Mouse (Mus musculus): ENCODE measurements at regions not wholly inside any gene's neighbourhood (a gene's known extent, or its start where the extent isn't known, plus 50 kb on each side); places are given as distances from the start of the nearest gene placed in this dataset.

- no peaks in the 10 kb centered on the region for H3K4me1 ChIP-seq (ENCODE audit: control insufficient read depth in 1 of 2, insufficient read depth in 2 of 2, low read length in 2 of 2)
- no peaks in the 10 kb centered on the region for H3K36me3 ChIP-seq (ENCODE audit: control insufficient read depth in 1 of 2, insufficient read depth in 2 of 2, low read length in 2 of 2)
- H3K9me3 ChIP-seq (replicated peaks; ENCODE audit: insufficient read depth, low read length): no peaks in the 10 kb centered on the region
- TF ChIP-seq KAT2A (conservative IDR thresholded peaks at IDR 0.05; ENCODE audit: low read depth, low read length) (no peak), MXI1 (IDR thresholded peaks at IDR 0.05; ENCODE audit: low read depth, low read length) (no peak), EP300 (IDR thresholded peaks at IDR 0.05; ENCODE audit: low read depth in 1 of 2, low read length in 2 of 2) (no peak), ETS1 (IDR thresholded peaks at IDR 0.05; ENCODE audit: low read depth, low read length) (no peak), USF1 (IDR thresholded peaks at IDR 0.05; ENCODE audit: low read depth, low read length) (no peak), BHLHE40 (IDR thresholded peaks at IDR 0.05; ENCODE audit: borderline replicate concordance, low read depth, low read length) (no peak), RAD21 (IDR thresholded peaks at IDR 0.05; ENCODE audit: low read depth, low read length) (no peak), ZMIZ1 (IDR thresholded peaks at IDR 0.05; ENCODE audit: low read depth, low read length) (no peak), GABPA (IDR thresholded peaks at IDR 0.05; ENCODE audit: low read depth, low read length) (no peak), JUND (IDR thresholded peaks at IDR 0.05; ENCODE audit: low read depth, low read length) (no peak), USF2 (IDR thresholded peaks at IDR 0.05; ENCODE audit: borderline replicate concordance in 1 of 2, insufficient read depth in 1 of 2, low read depth in 1 of 2, low read length in 2 of 2) (no peak), TAL1 (IDR thresholded peaks at IDR 0.05; ENCODE audit: low read length) (no peak), RCOR1 (IDR thresholded peaks at IDR 0.05; ENCODE audit: low read depth, low read length) (no peak), CHD1 (IDR thresholded peaks at IDR 0.05; ENCODE audit: low read depth, low read length) (no peak), E2F4 (IDR thresholded peaks at IDR 0.05; ENCODE audit: borderline replicate concordance, low read depth, low read length) (no peak), ZC3H11A (IDR thresholded peaks at IDR 0.05; ENCODE audit: low read depth, low read length) (no peak), GATA1 (IDR thresholded peaks at IDR 0.05; ENCODE audit: low read depth, low read length) (no peak), TBP (IDR thresholded peaks at IDR 0.05; ENCODE audit: low read depth, low read length) (no peak), MAFK (IDR thresholded peaks at IDR 0.05; ENCODE audit: borderline replicate concordance, low read depth, low read length) (no peak)
- no peak overlapping the region for H3K27ac ChIP-seq (ENCODE audit: control insufficient read depth, low read depth, low read length)
- no peaks in the 10 kb centered on the region for H3K27me3 ChIP-seq (ENCODE audit: control insufficient read depth in 1 of 2, insufficient read depth in 2 of 2, low read length in 2 of 2)
- DNase-seq (ENCODE audit: low read depth, low spot score): no peak
- no peak overlapping the region for H3K4me3 ChIP-seq (ENCODE audit: control insufficient read depth in 1 of 2, insufficient read depth in 1 of 2, low read depth in 2 of 2, low read length in 2 of 2)
- no peak overlapping the region for H3K9ac ChIP-seq (ENCODE audit: control insufficient read depth, low read depth, low read length, poor library complexity, severe bottlenecking)
- H3K79me2 ChIP-seq (ENCODE audit: control insufficient read depth, insufficient read depth, low read length, poor library complexity): no peaks in the 10 kb centered on the region
Measured at GRCm38 (mm10) chr10:11886237-11886636, 543.0 kb downstream of the Epm2a start.

- Histone ChIP-seq H3K79me2 (ENCODE audit: control insufficient read depth, insufficient read depth, low read length, poor library complexity) (no peaks in the 10 kb centered on the region), H3K27me3 (ENCODE audit: control insufficient read depth in 1 of 2, insufficient read depth in 2 of 2, low read length in 2 of 2) (no peaks in the 10 kb centered on the region), H3K36me3 (ENCODE audit: control insufficient read depth in 1 of 2, insufficient read depth in 2 of 2, low read length in 2 of 2) (no peaks in the 10 kb centered on the region), H3K4me1 (ENCODE audit: control insufficient read depth in 1 of 2, insufficient read depth in 2 of 2, low read length in 2 of 2) (no peaks in the 10 kb centered on the region), H3K27ac (ENCODE audit: control insufficient read depth, low read depth, low read length) (no peak overlapping the region), H3K9ac (ENCODE audit: control insufficient read depth, low read depth, low read length, poor library complexity, severe bottlenecking) (no peak overlapping the region), H3K9me3 (replicated peaks; ENCODE audit: insufficient read depth, low read length) (no peaks in the 10 kb centered on the region), H3K4me3 (ENCODE audit: control insufficient read depth in 1 of 2, insufficient read depth in 1 of 2, low read depth in 2 of 2, low read length in 2 of 2) (no peak overlapping the region)
- TF ChIP-seq MAX (IDR thresholded peaks at IDR 0.05; ENCODE audit: low read length): no peak
- TF ChIP-seq USF1 (IDR thresholded peaks at IDR 0.05; ENCODE audit: low read depth, low read length): no peak
- TF ChIP-seq CHD2 (IDR thresholded peaks at IDR 0.05; ENCODE audit: low read length): no peak
- no peak for TF ChIP-seq SMC3 (IDR thresholded peaks at IDR 0.05; ENCODE audit: low read depth, low read length)
- no peak for TF ChIP-seq RCOR1 (IDR thresholded peaks at IDR 0.05; ENCODE audit: low read depth, low read length)
- TF ChIP-seq TCF12 (IDR thresholded peaks at IDR 0.05; ENCODE audit: low read depth, low read length): no peak
- TF ChIP-seq GATA1 (IDR thresholded peaks at IDR 0.05; ENCODE audit: low read depth, low read length): no peak
- no peak for DNase-seq (ENCODE audit: low read depth, low spot score)
Measured at GRCm38 (mm10) chr10:11888953-11889352, 545.7 kb downstream of the Epm2a start.

Measured in MEL (cell line).